Mouse (Mus musculus): Measurements from ENCODE around the gene Scml4.
A peak's percentile ranks its signal among the peaks of the same experiment; 100 is the strongest.

Gene Scml4

GRCm38 (mm10) chr10:42860159-42860911, at the start of gene Scml4:
Gene Scml4, plus strand, starts transcription at chr10:42860370.
- DNase-seq = peak; percentile 55

DNA sequence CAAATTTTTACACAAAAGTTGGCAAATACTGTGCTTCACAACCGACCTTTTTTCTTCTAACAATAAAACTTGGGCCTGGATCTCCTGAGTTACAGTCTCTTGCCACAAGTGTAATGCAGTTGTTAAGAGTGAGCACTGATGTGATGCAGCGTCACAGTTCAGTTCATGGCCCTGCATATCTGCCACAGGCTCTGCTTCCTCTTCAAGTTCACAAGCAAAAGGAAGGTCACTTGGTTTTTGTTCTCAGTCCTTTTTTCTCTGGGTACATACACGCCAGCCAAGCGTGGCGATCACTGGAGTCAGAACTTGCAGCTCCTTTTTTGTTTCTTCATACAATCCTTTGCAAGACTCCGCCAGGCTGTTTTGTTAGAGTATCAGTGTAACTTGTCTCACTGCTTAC, 34.2 kb upstream of the Scml4 start:
- DNase-seq = no peak

DNA sequence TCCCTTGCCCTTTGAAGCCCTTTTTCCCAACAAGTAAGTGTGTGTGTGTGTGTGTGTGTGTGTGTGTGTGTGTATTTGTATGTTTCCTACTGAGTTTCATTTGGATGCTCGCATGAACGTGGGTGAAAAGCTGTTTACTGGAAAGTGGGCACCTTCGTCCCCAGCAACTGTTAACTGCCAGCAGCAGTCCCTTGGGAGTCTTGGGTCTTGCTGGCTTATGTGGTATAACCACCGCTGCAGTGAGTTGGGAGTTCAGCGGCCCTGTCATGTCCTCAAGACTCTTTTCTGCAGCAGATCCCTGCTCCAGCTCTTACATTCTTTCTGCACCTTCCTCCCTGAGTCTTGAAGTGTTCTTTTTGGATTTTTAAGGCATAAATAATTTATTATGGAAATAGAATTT, 33.0 kb upstream of the Scml4 start:
- DNase-seq = no peak

DNA sequence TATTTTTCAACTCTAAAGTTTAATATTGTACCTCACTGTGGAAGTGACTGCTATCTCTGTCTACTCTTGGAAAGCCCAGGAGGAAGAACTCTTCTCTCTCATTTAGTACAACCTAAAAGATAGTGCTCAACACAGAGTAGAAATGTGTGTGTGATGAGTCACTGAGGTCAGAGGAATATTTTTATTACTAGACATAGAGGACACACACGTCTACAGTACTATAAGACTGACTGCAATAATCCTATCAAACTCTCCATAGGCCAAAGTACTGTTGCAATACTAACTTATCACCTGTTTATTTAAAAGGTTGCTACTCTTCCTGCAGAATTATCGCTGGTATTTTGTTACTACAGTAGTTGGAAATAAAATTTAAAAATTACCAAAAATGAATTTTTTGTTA, 30.2 kb upstream of the Scml4 start:
- no peak for DNase-seq

GRCm38 (mm10) chr10:42830409-42830808, 29.8 kb upstream of the Scml4 start:
- no peak for DNase-seq

DNA sequence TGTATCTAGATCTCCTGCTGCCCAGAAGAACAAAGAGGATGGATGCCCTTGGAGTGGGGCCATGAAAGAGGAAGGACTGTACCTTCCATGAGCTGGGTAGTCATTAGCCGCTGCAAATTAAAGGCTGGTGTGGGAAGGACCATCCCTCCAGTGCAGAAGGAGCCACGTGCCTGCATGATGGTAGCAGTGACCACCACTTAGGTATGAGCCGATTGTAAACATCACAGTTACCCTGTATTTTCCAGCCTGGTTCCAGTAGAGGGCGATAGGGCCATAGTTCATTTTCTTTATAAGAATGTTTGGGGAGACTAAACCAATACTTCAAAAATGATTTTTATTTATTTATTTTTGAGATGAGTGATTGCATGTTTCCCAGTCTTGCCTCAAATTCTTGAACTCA, 27.5 kb upstream of the Scml4 start:
- no peak for DNase-seq

- no peak for DNase-seq
Observed at GRCm38 (mm10) chr10:42833871-42834727, 26.1 kb upstream of the Scml4 start.

DNA sequence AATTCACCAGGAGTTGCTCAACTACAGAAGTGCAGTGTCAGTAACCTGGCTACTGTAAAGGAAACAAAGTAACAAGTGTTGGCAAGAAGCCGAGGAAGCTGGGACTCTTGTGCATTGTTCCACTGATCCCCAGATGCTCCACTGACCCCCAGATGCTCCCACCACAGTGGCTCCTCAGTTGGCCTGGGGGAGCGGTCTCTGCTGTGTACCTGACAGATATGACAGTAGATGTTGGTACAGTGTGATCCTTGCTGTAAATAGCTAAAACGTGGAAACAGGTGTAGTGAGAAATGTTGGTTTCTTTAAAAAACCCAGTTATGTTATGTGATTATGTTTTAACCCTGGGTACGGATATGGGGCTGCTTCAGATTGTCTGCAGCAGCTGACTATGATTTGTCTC, 22.1 kb upstream of the Scml4 start:
- no peak for DNase-seq

- no peak for DNase-seq
Observed at GRCm38 (mm10) chr10:42838736-42839135, 21.4 kb upstream of the Scml4 start.

- DNase-seq = no peak
Observed at GRCm38 (mm10) chr10:42840036-42840435, 20.1 kb upstream of the Scml4 start.

GRCm38 (mm10) chr10:42841531-42842195, 18.5 kb upstream of the Scml4 start:
- DNase-seq = no peak

DNA sequence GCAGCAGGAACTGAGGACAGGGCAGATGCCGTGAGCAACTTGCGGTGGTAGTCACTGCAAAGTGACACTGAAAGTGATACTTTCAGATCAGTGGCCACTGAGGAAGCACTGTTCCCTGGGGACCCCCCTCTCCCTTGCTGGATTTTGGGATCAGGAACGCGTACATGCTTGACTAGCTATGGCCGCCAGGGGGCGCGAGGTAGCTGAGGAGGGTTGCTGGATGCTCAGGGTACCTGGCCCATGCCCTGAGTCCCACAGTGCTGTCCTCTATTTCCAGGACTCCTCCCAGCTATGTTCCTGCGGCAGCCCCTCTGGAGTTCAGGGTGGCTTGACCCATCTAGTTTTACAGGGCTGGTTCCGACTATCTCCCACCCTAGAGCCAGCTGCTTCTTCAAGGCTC, 17.8 kb upstream of the Scml4 start:
- DNase-seq = peak; percentile 43

DNA sequence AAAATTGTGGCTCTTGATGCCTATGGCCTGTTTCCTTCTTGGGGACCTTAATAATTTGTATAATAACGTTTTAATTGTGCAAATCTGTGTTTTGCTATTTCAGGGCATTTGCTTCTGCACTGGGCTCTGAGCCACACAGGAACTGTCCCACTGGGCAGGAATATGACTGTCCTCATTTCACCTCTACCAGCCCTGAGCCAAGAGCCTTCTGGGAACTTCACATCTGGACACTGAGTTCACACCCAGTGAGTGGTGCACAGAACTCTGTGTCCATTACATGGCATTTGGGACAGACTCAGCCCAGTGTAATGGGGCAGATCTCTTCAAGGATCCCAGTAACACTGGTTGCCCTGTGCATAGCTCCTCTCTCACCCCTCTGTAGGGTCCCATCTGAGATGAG, 16.8 kb upstream of the Scml4 start:
- no peak for DNase-seq

DNA sequence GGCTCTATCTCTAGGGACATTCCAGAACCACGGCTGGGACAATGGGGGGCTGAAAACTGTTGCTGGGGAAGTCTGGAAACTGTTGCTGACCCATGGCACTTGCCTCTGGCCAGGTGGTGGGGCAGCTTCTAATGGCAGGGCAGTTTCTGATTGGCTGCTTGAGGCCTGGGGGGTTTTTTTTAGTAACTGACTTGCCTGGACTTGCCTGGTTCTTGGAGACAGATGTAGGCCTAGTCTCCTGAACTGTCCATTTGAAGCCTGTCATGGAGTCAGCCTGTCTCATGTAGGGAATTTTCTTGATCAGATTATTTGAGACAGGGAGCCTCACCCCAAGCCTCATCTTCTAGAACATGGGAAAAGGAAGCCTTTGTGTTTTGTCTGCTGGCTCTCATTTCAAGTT, 14.7 kb upstream of the Scml4 start:
- DNase-seq = no peak

GRCm38 (mm10) chr10:42848179-42849080, 11.7 kb upstream of the Scml4 start:
- DNase-seq = no peak

GRCm38 (mm10) chr10:42849081-42849400, 11.1 kb upstream of the Scml4 start:
- no peak for DNase-seq

DNA sequence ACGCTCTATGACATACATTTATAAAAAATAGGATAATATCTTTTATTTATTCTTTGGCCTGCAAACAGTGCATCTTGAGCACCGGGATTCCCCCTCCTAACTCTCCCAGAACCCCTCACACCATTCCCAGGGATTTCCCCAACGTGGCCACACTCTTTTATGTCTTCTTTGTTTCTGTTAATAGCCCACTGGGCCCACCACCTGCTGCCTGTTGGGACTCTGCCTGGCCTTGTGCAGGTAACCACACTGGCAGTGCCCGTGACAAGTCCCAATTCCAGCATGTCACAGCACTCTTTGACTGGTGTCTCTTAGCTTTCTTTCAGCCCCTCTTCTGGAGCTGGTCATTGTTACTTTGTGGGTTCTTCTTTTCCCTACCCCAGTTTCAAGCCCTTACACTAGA, 5.3 kb upstream of the Scml4 start:
- no peak for DNase-seq

DNA sequence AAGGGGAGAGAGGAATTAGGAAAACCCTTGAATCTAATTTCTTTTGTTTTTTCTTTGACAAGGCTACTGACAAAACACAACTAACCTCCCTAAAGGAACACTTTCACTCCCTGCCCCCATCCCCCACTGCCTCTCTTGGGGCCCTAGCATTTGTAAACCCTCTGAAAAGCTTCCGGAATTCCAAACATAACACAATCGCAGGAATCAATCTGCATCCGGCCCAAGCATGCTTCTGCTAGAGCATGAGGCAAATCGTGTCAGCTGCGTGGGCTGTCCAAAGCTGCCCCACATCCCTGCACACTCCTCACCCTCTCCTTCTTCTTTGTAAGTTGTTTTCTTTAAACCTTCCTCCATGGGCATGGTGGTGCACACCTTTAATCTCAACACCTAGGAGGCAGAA, 4.9 kb upstream of the Scml4 start:
- no peak for DNase-seq

DNA sequence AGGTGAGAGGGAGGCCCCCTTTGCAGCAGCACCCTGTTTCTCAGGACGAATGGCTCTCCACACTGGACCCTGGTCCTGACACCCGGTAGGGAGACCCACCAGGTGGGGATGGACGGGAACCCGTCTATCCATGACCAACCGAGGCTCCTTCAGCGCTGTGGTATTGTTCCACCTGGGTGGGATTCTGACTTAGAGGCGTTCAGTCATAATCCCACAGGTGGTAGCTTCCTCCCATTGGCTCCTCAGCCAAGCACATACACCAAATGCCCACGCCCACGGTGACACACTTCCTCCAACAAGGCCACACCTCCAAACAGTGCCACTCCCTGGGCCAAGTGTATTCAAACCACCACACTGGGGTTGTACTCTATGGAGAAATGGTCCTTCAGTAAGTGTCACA, 3.6 kb upstream of the Scml4 start:
- DNase-seq = no peak

GRCm38 (mm10) chr10:42857021-42857420, 3.1 kb upstream of the Scml4 start:
- no peak for DNase-seq

DNA sequence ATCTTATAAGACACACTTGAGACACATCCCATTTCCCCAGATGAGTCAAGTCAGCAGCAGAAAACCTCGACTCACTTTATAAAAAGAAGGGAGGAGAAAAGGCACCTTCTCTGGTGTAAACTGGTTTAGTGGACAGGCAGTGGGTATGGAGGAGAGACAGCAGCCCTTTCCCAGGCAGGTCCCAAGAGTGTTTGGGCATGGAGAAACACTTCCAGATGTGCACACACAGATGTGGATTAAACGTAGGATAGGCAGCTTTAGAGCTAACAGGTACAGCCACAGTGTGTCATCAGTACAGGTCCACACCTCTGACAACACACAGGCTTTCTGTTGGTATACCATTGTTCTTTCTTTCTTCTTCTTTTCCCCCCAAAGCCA, 400 bp upstream of the Scml4 start:
- no peak for DNase-seq

- DNase-seq = no peak
Observed at GRCm38 (mm10) chr10:42861446-42861845, 1.3 kb downstream of the Scml4 start.

Data from right cerebral cortex, postnatal 25 days (tissue).